Mouse (Mus musculus): Measurements from ENCODE around the gene 1700013G24Rik. TPM values are rescaled to one million over a fixed set of nuclear protein-coding genes. Genes with fewer than 3 reads are reported as not detected.

1700013G24Rik gene
- polyA plus RNA-seq, 1 experiment from 2014 or later: not detected

DNA sequence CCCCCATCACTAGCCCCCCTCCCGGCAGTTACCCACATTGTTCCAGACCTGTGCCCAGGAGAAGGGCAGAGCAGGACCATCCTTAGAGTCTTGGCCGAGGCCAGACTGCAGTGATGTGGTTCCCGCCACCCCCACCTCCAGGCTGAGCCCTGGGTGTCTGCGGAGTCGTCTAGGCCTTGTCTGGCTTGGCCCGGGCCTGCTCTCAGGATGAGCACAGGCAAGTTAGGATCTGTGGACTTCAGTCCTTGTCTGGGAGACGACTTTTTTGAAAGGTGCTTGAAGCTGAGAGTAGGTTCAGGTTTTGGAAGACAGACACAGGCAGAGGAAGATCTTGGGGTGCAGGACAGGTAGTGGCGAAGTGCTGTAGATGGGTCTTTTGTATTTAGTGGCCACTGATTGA, 18.2 kb downstream of the 1700013G24Rik start:
- peaks cover 46% of the 10 kb centered on the region for H3K4me1 ChIP-seq (replicated peaks)
- H3K27me3 ChIP-seq: peaks cover 15% of the 10 kb centered on the region
- no peak overlapping the region for H3K4me2 ChIP-seq
- no peak overlapping the region for H3K4me3 ChIP-seq
- ATAC-seq (ENCODE audit: low FRiP score): no peak
- H3K9me3 ChIP-seq: no peaks in the 10 kb centered on the region
- 72% methylated on average over 8 of the region's 8 CpGs for WGBS
- H3K9ac ChIP-seq: peak overlapping the region; percentile 1; the same call in 1 of the 2 replicates
- no peaks in the 10 kb centered on the region for H3K36me3 ChIP-seq
- no peak overlapping the region for H3K27ac ChIP-seq

DNA sequence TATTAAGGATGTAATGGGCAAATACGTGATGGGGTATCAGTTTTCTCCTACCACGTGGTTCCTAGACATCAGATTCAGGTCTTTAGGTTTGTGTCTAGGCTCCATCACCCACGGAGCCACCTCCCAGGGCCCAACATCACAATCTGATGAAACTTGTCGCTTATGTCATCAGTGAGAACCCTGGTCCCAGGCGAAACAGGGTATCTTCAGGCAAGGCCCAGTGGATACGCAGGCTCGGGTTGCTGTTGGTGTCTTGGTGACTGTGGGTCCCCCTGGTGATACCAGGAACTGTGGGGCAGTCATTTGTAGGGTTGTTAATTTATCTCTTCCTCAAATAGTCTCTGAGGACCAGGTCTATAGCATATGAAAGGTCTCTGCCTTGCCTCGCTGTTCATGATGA, 20.2 kb downstream of the 1700013G24Rik start:
- H3K9ac ChIP-seq: no peak overlapping the region
- ATAC-seq (ENCODE audit: low FRiP score): no peak
- H3K27me3 ChIP-seq: peaks cover 25% of the 10 kb centered on the region
- no peak overlapping the region for H3K27ac ChIP-seq
- H3K9me3 ChIP-seq: no peaks in the 10 kb centered on the region
- no peak overlapping the region for H3K4me2 ChIP-seq
- H3K4me1 ChIP-seq (replicated peaks): peaks cover 52% of the 10 kb centered on the region
- H3K36me3 ChIP-seq: no peaks in the 10 kb centered on the region
- 89% methylated on average over 8 of the region's 8 CpGs for WGBS
- no peak overlapping the region for H3K4me3 ChIP-seq

DNA sequence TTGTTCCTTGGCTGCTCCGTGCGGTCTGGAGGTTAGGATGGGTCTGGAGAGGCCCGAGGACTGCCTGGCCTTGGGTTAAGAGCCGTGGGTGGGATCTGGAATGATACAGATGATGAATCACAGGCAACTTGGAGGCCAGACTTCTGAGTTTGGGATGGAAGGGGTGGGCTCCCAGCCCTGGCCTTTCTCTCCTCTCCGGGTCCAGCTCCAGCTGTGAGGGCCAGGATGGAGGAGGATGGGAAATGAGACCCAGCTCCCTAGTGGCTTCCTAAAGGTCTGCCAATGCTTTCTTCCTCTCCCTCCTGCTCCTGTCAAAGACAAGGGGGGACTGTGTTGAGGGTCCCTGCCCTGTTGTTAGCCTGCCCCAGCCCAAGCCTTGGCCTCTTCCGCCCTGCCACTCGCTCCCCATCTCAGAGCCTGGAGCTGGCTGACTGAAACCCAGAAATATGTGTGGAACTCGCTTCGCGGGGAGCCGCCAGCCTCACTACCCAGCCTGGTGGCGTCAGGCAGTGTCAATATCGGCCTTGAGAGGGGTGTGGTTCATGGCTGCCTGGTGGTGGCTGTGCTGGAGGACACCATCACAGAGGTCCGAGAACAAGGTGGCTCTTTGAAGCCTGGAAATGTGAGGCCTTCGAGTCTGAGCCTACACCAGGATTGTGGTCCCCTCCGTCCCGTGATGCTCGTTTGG, 20.8 kb downstream of the 1700013G24Rik start:
- H3K36me3 ChIP-seq: no peaks in the 10 kb centered on the region
- no peaks in the 10 kb centered on the region for H3K9me3 ChIP-seq
- peaks cover 30% of the 10 kb centered on the region for H3K27me3 ChIP-seq
- no peak overlapping the region for H3K9ac ChIP-seq
- 73% methylated on average over 18 of the region's 18 CpGs for WGBS
- H3K4me3 ChIP-seq: no peak overlapping the region
- H3K27ac ChIP-seq: no peak overlapping the region
- peaks cover 53% of the 10 kb centered on the region for H3K4me1 ChIP-seq (replicated peaks)
- no peak overlapping the region for H3K4me2 ChIP-seq
- ATAC-seq (ENCODE audit: low FRiP score): no peak

DNA sequence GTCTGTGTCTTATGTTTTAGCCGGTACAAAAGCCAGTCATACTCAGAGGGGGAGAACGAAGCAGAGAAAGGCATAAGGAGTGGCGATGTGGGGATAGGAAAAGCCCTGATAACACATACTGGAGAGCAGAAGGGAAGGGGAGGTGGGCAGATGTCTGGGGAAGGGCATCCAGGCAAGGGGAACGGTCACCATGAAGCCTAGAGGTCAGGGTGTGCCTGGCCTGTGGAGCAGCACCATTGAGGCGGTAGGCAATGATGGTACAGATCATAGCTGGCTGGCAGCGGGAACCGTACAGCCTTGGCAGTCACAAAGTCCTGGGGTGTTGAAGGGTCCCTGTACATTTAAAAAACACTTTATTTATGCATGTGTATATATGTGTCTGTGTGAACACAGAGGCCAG, 21.6 kb downstream of the 1700013G24Rik start:
- ATAC-seq (ENCODE audit: low FRiP score): no peak
- H3K27me3 ChIP-seq: peaks cover 26% of the 10 kb centered on the region; the same call in 1 of the 2 replicates
- H3K27ac ChIP-seq: no peak overlapping the region
- H3K9ac ChIP-seq: no peak overlapping the region
- peaks cover 53% of the 10 kb centered on the region for H3K4me1 ChIP-seq (replicated peaks)
- no peak overlapping the region for H3K4me2 ChIP-seq
- H3K9me3 ChIP-seq: no peaks in the 10 kb centered on the region
- no peaks in the 10 kb centered on the region for H3K36me3 ChIP-seq
- no peak overlapping the region for H3K4me3 ChIP-seq
- 95% methylated on average over 7 of the region's 7 CpGs for WGBS

DNA sequence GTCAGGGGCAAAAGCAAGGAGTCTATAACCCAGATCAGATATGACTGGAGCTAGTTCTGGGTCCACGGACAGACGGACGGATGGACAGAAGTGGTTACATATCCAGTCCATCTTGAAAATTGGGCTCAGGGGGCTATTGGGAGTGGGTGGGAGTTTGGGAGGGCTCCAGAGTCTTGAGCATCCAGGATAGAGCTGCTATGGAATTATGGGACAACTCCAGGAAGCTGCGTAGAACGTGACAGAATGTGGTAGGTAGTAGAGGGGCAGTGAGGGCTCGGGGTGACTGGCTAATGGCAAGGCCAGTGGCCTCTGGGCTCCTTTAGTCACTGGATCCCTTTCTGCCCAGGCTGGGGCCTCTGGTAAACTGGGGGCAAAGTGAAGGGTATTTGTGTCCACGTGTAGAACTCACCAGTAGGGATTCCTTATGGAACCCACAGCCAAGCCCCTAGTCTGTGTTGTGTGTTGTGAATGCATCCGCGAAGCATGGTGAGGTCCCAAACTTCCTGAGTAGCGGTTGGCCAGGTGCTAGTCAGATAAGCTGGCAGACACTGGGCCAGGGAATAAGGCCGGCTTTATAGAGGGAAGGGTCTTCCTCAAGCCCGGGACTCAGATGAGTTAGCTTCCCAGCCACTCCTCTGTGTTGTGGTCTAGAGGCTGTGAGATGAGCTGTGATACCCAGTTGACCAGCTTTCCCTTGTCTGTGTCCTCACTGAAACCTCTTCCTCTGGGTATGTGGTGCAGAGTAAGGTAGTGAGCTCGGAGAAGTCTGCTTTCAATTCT, 22.4 kb downstream of the 1700013G24Rik start:
- 0 out of 2 replicates have a peak, but pooled peaks cover 18% of the 10 kb centered on the region for H3K27me3 ChIP-seq
- no peak for ATAC-seq (ENCODE audit: low FRiP score)
- peaks cover 52% of the 10 kb centered on the region for H3K4me1 ChIP-seq (replicated peaks)
- H3K27ac ChIP-seq: no peak overlapping the region
- no peak overlapping the region for H3K4me2 ChIP-seq
- H3K9me3 ChIP-seq: no peaks in the 10 kb centered on the region
- H3K9ac ChIP-seq: no peak overlapping the region
- H3K4me3 ChIP-seq: no peak overlapping the region
- H3K36me3 ChIP-seq: no peaks in the 10 kb centered on the region
- 90% methylated on average over 13 of the region's 13 CpGs for WGBS

DNA sequence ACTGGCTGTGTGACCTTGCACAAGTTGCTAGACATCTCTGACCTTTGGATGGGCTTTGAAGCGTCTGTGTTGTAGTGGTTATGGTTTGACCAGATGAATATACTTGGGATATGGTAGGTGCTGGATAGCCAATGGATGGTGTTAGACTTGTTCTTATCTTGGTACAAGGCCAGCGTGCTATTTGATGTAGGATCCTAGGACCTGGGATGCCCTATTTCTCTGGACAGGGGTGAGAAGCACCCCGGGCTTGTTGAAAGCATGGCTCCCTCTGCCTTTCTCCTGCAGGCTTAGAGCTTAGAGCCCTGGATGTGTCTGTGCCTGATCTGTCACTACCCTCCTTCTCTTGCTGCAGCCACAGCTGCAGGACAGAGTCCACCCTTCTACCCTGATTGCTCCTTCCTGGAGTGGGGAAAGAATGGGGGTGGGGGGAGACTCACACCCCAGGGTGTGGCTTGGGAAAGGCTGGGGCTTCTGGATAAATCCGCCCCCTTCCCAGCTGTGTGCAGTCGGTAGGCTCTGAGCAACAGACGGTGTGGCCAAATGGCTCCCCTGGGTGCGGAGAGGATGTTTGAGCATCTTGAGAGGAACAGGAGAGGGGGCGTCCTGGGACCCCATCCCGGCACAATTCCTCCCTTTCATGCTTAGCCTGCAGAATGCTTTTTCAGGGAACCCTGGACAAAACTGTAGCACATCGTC, 23.1 kb downstream of the 1700013G24Rik start:
- Histone ChIP-seq H3K36me3 (no peaks in the 10 kb centered on the region), H3K4me1 (replicated peaks) (peaks cover 52% of the 10 kb centered on the region), H3K27me3 (0 out of 2 replicates have a peak, but pooled peaks cover 23% of the 10 kb centered on the region), H3K9ac (peak overlapping the region; percentile 24; the same call in 1 of the 2 replicates), H3K9me3 (no peaks in the 10 kb centered on the region), H3K4me2 (peak overlapping the region; percentile 34; the same call in 1 of the 2 replicates), H3K27ac (no peak overlapping the region), H3K4me3 (no peak overlapping the region)
- no peak for ATAC-seq (ENCODE audit: low FRiP score)
- WGBS: 37% methylated on average over 10 of the region's 10 CpGs

DNA sequence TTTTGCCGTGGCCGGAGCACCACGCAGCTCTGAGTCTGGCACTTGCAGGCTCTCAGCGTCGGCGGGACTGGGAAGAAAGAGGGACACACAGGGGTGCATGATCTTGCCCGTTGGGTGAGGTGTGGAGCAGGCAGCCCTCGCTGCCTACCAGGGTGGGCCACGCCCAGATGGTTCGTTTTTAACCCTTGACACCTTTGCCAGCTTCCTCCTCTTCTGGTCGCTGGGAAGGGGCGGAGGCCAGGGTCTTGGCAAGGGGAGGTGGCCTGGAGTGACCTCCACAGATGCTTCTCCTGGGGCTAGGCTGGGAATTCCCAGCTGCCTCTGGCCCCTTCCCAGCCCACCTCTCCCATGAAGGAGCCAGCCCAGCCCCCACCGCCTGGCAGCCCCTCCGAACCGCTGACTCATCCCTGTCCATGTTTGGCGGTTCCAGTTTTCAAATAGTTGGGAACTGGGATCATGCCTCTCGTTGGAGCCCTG, 23.7 kb downstream of the 1700013G24Rik start:
- no peak for ATAC-seq (ENCODE audit: low FRiP score)

DNA sequence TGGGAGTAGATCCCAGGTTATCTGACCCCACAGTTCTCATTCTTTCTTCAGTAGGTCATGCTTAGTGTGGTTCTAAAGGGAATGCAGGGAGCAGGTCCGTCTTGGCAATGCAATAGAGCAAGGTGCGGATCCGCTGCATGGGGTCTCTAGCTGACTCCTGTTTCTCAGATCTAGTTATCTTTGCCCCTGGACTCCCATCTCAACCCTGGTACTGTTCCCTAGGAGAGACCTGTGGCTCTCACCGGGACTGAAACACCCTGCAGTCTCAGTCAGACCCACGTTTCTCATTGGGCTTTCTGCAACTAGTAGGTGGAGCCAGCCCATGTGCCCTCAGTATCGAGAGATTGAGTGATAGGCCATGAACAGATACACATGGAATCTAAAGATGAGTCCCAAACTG, 24.5 kb downstream of the 1700013G24Rik start:
- no peak overlapping the region for H3K27ac ChIP-seq
- WGBS: 65% methylated on average over 6 of the region's 6 CpGs
- no peaks in the 10 kb centered on the region for H3K9me3 ChIP-seq
- no peaks in the 10 kb centered on the region for H3K36me3 ChIP-seq
- ATAC-seq (ENCODE audit: low FRiP score): no peak
- H3K27me3 ChIP-seq: 0 out of 2 replicates have a peak, but pooled peaks cover 24% of the 10 kb centered on the region
- H3K4me1 ChIP-seq (replicated peaks): peaks cover 63% of the 10 kb centered on the region
- H3K4me2 ChIP-seq: no peak overlapping the region
- H3K4me3 ChIP-seq: no peak overlapping the region
- H3K9ac ChIP-seq: no peak overlapping the region

More for the DNA sequence above, 23.7 kb downstream of the 1700013G24Rik start:
- peak overlapping the region; percentile 34 for H3K4me2 ChIP-seq
- peaks cover 56% of the 10 kb centered on the region for H3K4me1 ChIP-seq (replicated peaks)
- peak overlapping the region; percentile 24; the same call in 1 of the 2 replicates for H3K9ac ChIP-seq
- no peak overlapping the region for H3K27ac ChIP-seq
- no peaks in the 10 kb centered on the region for H3K9me3 ChIP-seq
- no peak overlapping the region for H3K4me3 ChIP-seq
- 22% methylated on average over 16 of the region's 17 CpGs for WGBS
- H3K27me3 ChIP-seq: 0 out of 2 replicates have a peak, but pooled peaks cover 24% of the 10 kb centered on the region
- no peaks in the 10 kb centered on the region for H3K36me3 ChIP-seq

DNA sequence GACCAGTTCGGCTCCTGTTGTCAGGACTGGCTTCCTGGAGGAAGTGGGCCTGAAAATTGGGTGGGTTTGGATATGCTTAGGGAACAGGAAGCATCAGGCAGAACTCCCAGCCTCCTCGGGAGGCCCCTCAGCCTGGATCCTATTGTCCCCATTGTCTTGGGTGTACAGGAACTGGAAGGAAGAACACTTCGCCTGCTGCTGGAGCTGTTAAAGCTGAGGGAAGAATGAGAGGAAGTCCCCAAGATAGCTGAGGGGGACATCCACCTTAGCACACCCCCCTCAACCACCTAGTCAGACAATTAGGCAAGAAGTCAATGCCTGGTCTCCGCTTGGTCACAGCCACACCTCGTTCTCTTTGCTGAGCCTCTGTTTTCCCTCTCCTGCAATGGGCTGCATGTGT, 25.2 kb downstream of the 1700013G24Rik start:
- Histone ChIP-seq H3K27me3 (0 out of 2 replicates have a peak, but pooled peaks cover 24% of the 10 kb centered on the region), H3K36me3 (no peaks in the 10 kb centered on the region), H3K9me3 (no peaks in the 10 kb centered on the region), H3K4me1 (replicated peaks) (peaks cover 63% of the 10 kb centered on the region), H3K4me3 (no peak overlapping the region), H3K4me2 (no peak overlapping the region), H3K27ac (no peak overlapping the region), H3K9ac (no peak overlapping the region)
- WGBS: 61% methylated on average over 5 of the region's 5 CpGs
- ATAC-seq (ENCODE audit: low FRiP score): no peak

DNA sequence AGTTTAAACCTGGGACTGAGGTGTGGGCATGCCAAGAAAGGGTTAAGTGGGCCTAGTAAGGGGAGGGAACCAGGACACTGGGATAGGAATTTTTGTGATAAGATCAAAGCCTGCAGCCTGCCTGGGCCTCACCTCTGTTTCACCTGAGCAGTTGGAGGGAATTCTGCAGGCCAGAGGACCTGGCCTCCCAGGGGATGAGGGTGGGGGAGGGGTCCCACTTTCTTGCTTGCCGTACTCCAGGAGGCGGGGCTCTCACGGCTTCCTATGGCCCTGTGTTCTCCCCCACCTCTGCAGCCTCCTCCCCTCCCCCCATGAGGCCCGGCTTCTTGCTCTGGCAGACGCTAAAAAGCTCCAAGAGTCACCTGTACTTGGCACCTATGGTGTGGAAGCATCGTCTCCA, 26.7 kb downstream of the 1700013G24Rik start:
- Histone ChIP-seq H3K9me3 (no peaks in the 10 kb centered on the region), H3K4me3 (no peak overlapping the region), H3K9ac (peak overlapping the region; percentile 43), H3K4me2 (no peak overlapping the region), H3K36me3 (no peaks in the 10 kb centered on the region), H3K4me1 (replicated peaks) (peaks cover 67% of the 10 kb centered on the region), H3K27me3 (0 out of 2 replicates have a peak, but pooled peaks cover 26% of the 10 kb centered on the region), H3K27ac (no peak overlapping the region)
- 14% methylated on average over 6 of the region's 6 CpGs for WGBS
- no peak for ATAC-seq (ENCODE audit: low FRiP score)

DNA sequence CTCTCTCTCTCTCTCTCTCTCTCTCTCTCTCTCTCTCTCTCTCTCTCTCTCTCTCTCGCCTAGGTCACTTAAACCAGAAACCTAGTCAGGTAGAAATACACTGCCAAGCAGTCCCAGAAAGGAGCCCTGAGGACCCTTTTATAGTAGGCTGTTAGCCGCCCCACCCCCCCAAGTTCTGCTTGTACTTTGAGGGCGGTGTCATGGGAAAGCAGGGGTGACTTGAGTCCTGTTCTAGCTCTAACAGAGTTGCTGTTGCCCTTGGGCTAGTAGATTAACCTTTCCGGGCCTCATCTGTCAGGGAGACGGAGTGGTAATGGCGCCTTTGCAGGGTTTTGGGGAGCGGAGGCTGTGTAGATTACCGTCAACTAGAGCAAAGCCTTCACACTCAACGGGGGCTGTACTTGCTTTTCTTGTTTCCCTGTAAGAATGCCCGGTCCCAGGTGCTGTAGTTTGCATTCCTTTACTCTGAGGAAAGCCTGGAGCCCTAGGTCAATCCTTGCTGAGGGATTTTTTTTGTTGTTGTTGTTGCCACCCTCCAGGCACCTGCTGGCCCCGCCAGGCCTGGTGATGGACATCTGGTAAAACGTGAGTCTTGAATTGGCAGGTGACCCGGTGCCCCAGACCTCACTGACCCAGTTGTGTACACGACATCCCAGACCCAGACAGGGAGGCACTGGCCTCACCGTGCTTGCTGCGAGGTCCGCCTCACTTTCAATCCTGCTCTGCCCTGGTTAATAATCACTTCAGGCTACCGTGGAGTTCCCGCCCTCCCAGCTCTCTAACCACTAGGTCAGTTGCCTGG, 27.3 kb downstream of the 1700013G24Rik start:
- H3K27ac ChIP-seq: 0 out of 2 replicates have a peak overlapping the region, but pooled peaks have one; percentile 35
- no peak for ATAC-seq (ENCODE audit: low FRiP score)
- no peaks in the 10 kb centered on the region for H3K36me3 ChIP-seq
- 0 out of 2 replicates have a peak, but pooled peaks cover 26% of the 10 kb centered on the region for H3K27me3 ChIP-seq
- peaks cover 73% of the 10 kb centered on the region for H3K4me1 ChIP-seq (replicated peaks)
- no peak overlapping the region for H3K4me2 ChIP-seq
- no peaks in the 10 kb centered on the region for H3K9me3 ChIP-seq
- no peak overlapping the region for H3K4me3 ChIP-seq
- H3K9ac ChIP-seq: no peak overlapping the region
- WGBS: 15% methylated on average over 18 of the region's 19 CpGs

Measured in hindbrain, embryonic 13.5 days (tissue).